Mouse (Mus musculus): ENCODE results near the gene Isl1.

Isl1 gene

GRCm38 (mm10) chr13:116294151-116294461 lies 15.4 kb downstream of the Isl1 start:
- no peak for DNase-seq

GRCm38 (mm10) chr13:116293301-116294150 lies 16.0 kb downstream of the Isl1 start:
- DNase-seq = no peak

- DNase-seq = no peak
These were observed 19.8 kb downstream of the Isl1 start for GRCm38 (mm10) chr13:116289655-116290054.

DNA sequence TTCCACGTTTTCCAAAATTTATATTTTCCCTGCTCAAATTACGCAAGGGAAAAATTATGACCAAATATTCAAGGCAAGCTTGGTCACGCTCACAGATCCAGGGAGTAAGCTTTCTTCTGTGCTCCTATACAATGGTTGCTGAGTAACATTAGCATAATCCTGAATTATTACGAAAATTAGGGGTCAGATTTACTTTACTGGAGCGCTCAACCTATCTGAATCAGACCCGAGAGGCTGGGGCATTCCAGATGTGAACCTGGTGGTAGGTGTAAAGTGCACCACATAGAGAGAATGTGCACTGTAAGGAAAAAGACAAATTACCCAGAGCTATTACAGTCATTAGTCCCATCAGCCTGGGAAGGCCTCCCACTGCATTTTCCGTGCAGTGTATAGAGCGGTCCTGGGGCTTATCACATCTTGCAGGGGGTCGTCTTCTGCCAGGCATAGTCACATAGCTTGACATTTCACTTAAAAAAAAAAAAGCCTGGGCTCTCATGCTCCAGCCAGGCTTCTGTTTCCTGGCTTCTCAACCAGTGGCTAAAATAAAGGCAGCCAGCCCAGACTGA lies 30.2 kb downstream of the Isl1 start:
- no peak for DNase-seq
